Comparison of ENCODE assay signal across 27 mouse cellular contexts in the genomic region with DNA sequence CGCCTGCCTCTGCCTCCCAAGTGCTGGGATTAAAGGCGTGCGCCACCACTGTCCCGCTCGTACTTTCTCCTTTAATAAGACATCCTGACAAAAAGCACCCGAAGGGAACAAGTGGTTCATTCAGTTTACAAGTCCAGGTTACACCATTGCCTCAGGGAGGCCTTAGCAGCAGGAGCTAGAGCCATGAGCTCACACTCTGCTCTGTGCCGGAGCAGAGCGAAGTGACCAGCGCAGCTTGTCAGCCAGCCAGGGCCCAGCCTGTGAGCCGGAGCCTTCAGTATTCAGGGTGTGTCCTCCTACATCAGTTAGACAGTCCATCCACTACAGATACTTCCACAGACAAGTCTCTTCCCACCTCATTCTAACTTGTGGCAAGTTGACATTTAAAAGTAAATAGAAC. TPM values are rescaled to one million over a fixed set of nuclear protein-coding genes. Genes with fewer than 3 reads are reported as not detected.
DNase-seq lines count a peak whose midpoint lies in the region; ATAC-seq and TF ChIP-seq lines count a peak whose summit lies in the region.
"Had no signal": no experiment of that assay in that cellular context is flagged by ENCODE, and none has a peak within 500 bp of the region (broad histone marks: within the 10 kb centered on the region; RNA-seq: fewer than 3 reads in every experiment).

No protein-coding gene starts in this region.

- no peak overlapping the region for H3K4me3 ChIP-seq in heart, adult 2 months
- H3K4me3 ChIP-seq in cerebellum, adult 2 months (replicated peaks; ENCODE audit: insufficient read depth, low read depth, low read length) = no peak overlapping the region
- no peak overlapping the region for H3K4me3 ChIP-seq in forebrain, embryonic 16.5 days (replicated peaks; ENCODE audit: low read length)
- H3K4me3 ChIP-seq: embryonic facial prominence, embryonic 15.5 days; heart, embryonic 15.5 days; hindbrain, embryonic 13.5 days; layer of hippocampus, adult 2 months; limb, embryonic 10.5 days; liver, embryonic 15.5 days; midbrain, embryonic 15.5 days; neural tube, embryonic 12.5 days had no signal

- no peak overlapping the region for H3K4me2 ChIP-seq in forebrain, embryonic 16.5 days (ENCODE audit: low read length)
- H3K4me2 ChIP-seq: embryonic facial prominence, embryonic 15.5 days; heart, embryonic 15.5 days; hindbrain, embryonic 13.5 days; liver, embryonic 15.5 days; midbrain, embryonic 15.5 days; neural tube, embryonic 12.5 days had no signal

- no peaks in the 10 kb centered on the region for H3K36me3 ChIP-seq in heart, adult 2 months (ENCODE audit: control insufficient read depth, insufficient read depth, low read length)
- no peaks in the 10 kb centered on the region for H3K36me3 ChIP-seq in forebrain, embryonic 16.5 days (ENCODE audit: control insufficient read depth, insufficient read depth)
- H3K36me3 ChIP-seq: embryonic facial prominence, embryonic 15.5 days; heart, embryonic 15.5 days; hindbrain, embryonic 13.5 days; midbrain, embryonic 15.5 days; neural tube, embryonic 12.5 days had no signal

- no peaks in the 10 kb centered on the region; the same call in 1 of the 2 replicates for H3K79me2 ChIP-seq in heart, adult 2 months (replicated peaks; ENCODE audit: control insufficient read depth, insufficient read depth, low read length)

- TF ChIP-seq EP300 in heart, adult 2 months (IDR thresholded peaks at IDR 0.05; ENCODE audit: insufficient read depth, low read depth, low read length) = no peak

- intact Hi-C loops in heart, adult 2 months (cut with DNase I) = no loop called here

- H3K9ac ChIP-seq in heart, adult 2 months (ENCODE audit: low read depth, low read length) = no peak overlapping the region
- no peak overlapping the region for H3K9ac ChIP-seq in forebrain, embryonic 16.5 days (replicated peaks; ENCODE audit: low read depth, low read length)
- H3K9ac ChIP-seq: embryonic facial prominence, embryonic 15.5 days; heart, embryonic 15.5 days; hindbrain, embryonic 13.5 days; liver, embryonic 15.5 days; midbrain, embryonic 15.5 days; neural tube, embryonic 12.5 days had no signal

- no peaks in the 10 kb centered on the region for H3K27me3 ChIP-seq in heart, adult 2 months (ENCODE audit: control insufficient read depth, insufficient read depth, low read length)
- no peaks in the 10 kb centered on the region for H3K27me3 ChIP-seq in cerebellum, adult 2 months (ENCODE audit: control insufficient read depth, insufficient read depth, low read length)
- no peaks in the 10 kb centered on the region for H3K27me3 ChIP-seq in forebrain, embryonic 16.5 days (replicated peaks; ENCODE audit: control insufficient read depth, insufficient read depth, low read length)
- H3K27me3 ChIP-seq: embryonic facial prominence, embryonic 15.5 days; heart, embryonic 15.5 days; hindbrain, embryonic 13.5 days; liver, embryonic 15.5 days; midbrain, embryonic 15.5 days; neural tube, embryonic 12.5 days had no signal

- no peaks in the 10 kb centered on the region for H3K4me1 ChIP-seq in heart, adult 2 months (ENCODE audit: control insufficient read depth, insufficient read depth, low read length)
- no peaks in the 10 kb centered on the region for H3K4me1 ChIP-seq in cerebellum, adult 2 months (ENCODE audit: control insufficient read depth, insufficient read depth, low read length)
- no peaks in the 10 kb centered on the region for H3K4me1 ChIP-seq in forebrain, embryonic 16.5 days (replicated peaks; ENCODE audit: control insufficient read depth, insufficient read depth, low read length)
- H3K4me1 ChIP-seq: embryonic facial prominence, embryonic 15.5 days; heart, embryonic 15.5 days; hindbrain, embryonic 13.5 days; limb, embryonic 10.5 days; midbrain, embryonic 15.5 days; neural tube, embryonic 12.5 days had no signal

- TF ChIP-seq CTCF in heart, adult 2 months (IDR thresholded peaks at IDR 0.05) = no peak
- no peak for TF ChIP-seq CTCF in cerebellum, adult 2 months (IDR thresholded peaks at IDR 0.05; ENCODE audit: borderline replicate concordance, insufficient read depth, low read depth, low read length)

- peak; percentile 72 for DNase-seq in heart, adult 11 months
- no peak for DNase-seq in heart, adult 2 months
- peak; percentile 22 for DNase-seq in ZHBTc4 (ENCODE audit: low read depth, low spot score)
- DNase-seq in cerebellum, adult 2 months = peak; percentile 32 to 44
- peak; percentile 36 to 66 for DNase-seq in cerebellum, postnatal 25 days
- DNase-seq in frontal cortex, adult 2 months (ENCODE audit: extremely low spot score in 1 of 2, low spot score in 1 of 2) = no peak
- DNase-seq: adrenal gland, postnatal 25 days; heart, postnatal 36 days; kidney, adult 9 months; kidney, postnatal 25 days; liver; right cerebral cortex, adult 18-20 months; right cerebral cortex, postnatal 4 days; thymus, adult 2 months; thymus, postnatal 4 days had no signal

- WGBS in heart, adult 2 months = 87% methylated on average over 10 of the region's 10 CpGs
- 62% methylated on average over 10 of the region's 10 CpGs for WGBS in cerebellum, adult 2 months
- WGBS in forebrain, embryonic 16.5 days = 92% methylated on average over 10 of the region's 10 CpGs

- H3K27ac ChIP-seq in heart, adult 2 months = no peak overlapping the region
- no peak overlapping the region for H3K27ac ChIP-seq in cerebellum, adult 2 months (ENCODE audit: insufficient read depth, low read length)
- H3K27ac ChIP-seq in forebrain, embryonic 16.5 days (ENCODE audit: low read length) = no peak overlapping the region
- H3K27ac ChIP-seq: embryonic facial prominence, embryonic 15.5 days; heart, embryonic 15.5 days; hindbrain, embryonic 13.5 days; layer of hippocampus, adult 2 months; limb, embryonic 10.5 days; liver, embryonic 15.5 days; macrophage; midbrain, embryonic 15.5 days; neural tube, embryonic 12.5 days had no signal

- no peaks in the 10 kb centered on the region for H3K9me3 ChIP-seq in forebrain, embryonic 16.5 days (ENCODE audit: control insufficient read depth, low read length)
- H3K9me3 ChIP-seq: embryonic facial prominence, embryonic 15.5 days; heart, embryonic 15.5 days; hindbrain, embryonic 13.5 days; limb, embryonic 10.5 days; liver, embryonic 15.5 days; midbrain, embryonic 15.5 days; neural tube, embryonic 12.5 days had no signal

- no peak for TF ChIP-seq POLR2A in heart, adult 2 months (IDR thresholded peaks at IDR 0.05; ENCODE audit: insufficient read depth, low read depth, low read length)
- TF ChIP-seq POLR2A in cerebellum, adult 2 months (IDR thresholded peaks at IDR 0.05; ENCODE audit: borderline replicate concordance, insufficient read depth, low read length) = no peak

- ATAC-seq in forebrain, embryonic 16.5 days = no peak
- ATAC-seq: forebrain, embryonic 14.5 days; lung, postnatal 0 days; midbrain, embryonic 15.5 days had no signal

RNA-seq across cellular contexts. Expression of gene Hace1, which starts 55.0 kb away (rescaled TPM):
- total RNA-seq in heart, adult 2 months (2021) = 1 to 10 TPM; 7.1 to 8.9 TPM
- 4.2 and 5.7 TPM in 2 replicates for polyA plus RNA-seq in heart, adult 2 months (2012; rRNA removed)
- polyA plus RNA-seq in cerebellum, adult 2 months (2012; rRNA removed) = 25.6 and 27.4 TPM in 2 replicates
- 16.1 and 18.8 TPM in 2 replicates for polyA plus RNA-seq in forebrain, embryonic 16.5 days (2015; fragmentation: Nextera tagmentation; extraction: Ambion mirVana)
- polyA plus RNA-seq in frontal cortex, adult 2 months (2012; rRNA removed) = 45.8 and 52.5 TPM in 2 replicates

Comparison
In these comparisons a context has a peak if more than half of its experiments do, and no peak if none do; other contexts are left out.
1. DNase-seq: peak in heart, adult 11 months (single experiment), ZHBTc4 (single experiment), cerebellum, adult 2 months (2 of 2) and cerebellum, postnatal 25 days (2 of 2); none in heart, adult 2 months (0 of 2) and frontal cortex, adult 2 months (0 of 2).